Mouse (Mus musculus): ENCODE results near the gene Fkbp2. TPM values are rescaled to one million over a fixed set of nuclear protein-coding genes. Genes with fewer than 3 reads are reported as not detected.

Fkbp2 gene
- polyA plus RNA-seq, 1 experiment from 2014 or later, result 101 TPM

DNA sequence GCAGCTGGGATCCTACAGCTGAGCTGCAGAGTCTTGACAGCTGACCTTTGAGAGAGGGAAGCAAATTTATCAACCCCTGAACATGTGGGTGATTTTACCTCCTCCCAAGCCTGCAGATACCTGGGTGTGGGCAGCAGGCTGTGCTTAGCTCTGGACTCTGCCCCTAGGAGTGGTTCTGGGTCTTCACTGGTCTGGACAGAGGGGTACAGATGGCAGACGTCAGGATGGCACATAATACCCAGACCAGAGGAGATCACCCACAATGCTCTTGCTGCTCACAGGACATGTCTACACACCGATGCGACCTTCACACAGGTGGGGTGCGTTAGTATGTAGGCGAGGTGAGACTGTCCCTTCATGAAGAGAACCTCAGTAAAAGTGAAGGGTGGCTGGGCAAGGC, 30.8 kb downstream of the Fkbp2 start:
- ATAC-seq, result no peak
- Histone ChIP-seq H3K27ac (ENCODE audit: low read length) (no peak overlapping the region), H3K9me3 (ENCODE audit: control insufficient read depth, low read length) (no peaks in the 10 kb centered on the region), H3K36me3 (ENCODE audit: control insufficient read depth, insufficient read depth) (peaks cover 2% of the 10 kb centered on the region; the same call in 1 of the 2 replicates), H3K4me3 (replicated peaks; ENCODE audit: low read length) (no peak overlapping the region), H3K9ac (replicated peaks; ENCODE audit: low read depth, low read length) (0 out of 2 replicates have a peak overlapping the region, but pooled peaks have one; percentile 7), H3K27me3 (replicated peaks; ENCODE audit: control insufficient read depth, insufficient read depth, low read length) (no peaks in the 10 kb centered on the region), H3K4me2 (ENCODE audit: low read length) (no peak overlapping the region), H3K4me1 (replicated peaks; ENCODE audit: control insufficient read depth, insufficient read depth, low read length) (peaks cover 17% of the 10 kb centered on the region)
- 85% methylated on average over 5 of the region's 5 CpGs for WGBS

DNA sequence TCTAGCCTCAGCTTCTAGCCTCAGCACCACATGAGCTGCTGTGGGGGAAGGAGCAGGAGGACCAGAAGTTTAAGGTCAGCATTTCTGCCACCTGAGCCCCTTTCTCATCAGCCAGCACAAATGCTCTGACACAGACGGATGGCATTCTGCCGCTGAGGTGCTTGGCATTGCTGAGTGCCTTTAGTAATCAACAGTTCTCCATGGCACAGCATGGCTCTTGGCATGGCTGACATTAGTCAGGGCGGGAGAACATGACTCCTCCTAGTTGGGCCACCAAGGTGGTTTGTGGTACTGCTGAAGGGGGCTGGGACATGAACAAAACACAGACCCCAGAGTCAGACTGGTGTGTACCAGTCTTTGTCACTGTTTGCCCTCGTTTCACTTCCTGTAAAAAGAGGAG, 32.1 kb downstream of the Fkbp2 start:
- Histone ChIP-seq H3K4me2 (ENCODE audit: low read length) (no peak overlapping the region), H3K4me1 (replicated peaks; ENCODE audit: control insufficient read depth, insufficient read depth, low read length) (peaks cover 17% of the 10 kb centered on the region), H3K9ac (replicated peaks; ENCODE audit: low read depth, low read length) (no peak overlapping the region), H3K9me3 (ENCODE audit: control insufficient read depth, low read length) (no peaks in the 10 kb centered on the region), H3K27ac (ENCODE audit: low read length) (no peak overlapping the region), H3K27me3 (replicated peaks; ENCODE audit: control insufficient read depth, insufficient read depth, low read length) (no peaks in the 10 kb centered on the region), H3K36me3 (ENCODE audit: control insufficient read depth, insufficient read depth) (peaks cover 2% of the 10 kb centered on the region; the same call in 1 of the 2 replicates), H3K4me3 (replicated peaks; ENCODE audit: low read length) (no peak overlapping the region)
- WGBS, result 70% methylated on average over 4 of the region's 4 CpGs
- ATAC-seq, result no peak

DNA sequence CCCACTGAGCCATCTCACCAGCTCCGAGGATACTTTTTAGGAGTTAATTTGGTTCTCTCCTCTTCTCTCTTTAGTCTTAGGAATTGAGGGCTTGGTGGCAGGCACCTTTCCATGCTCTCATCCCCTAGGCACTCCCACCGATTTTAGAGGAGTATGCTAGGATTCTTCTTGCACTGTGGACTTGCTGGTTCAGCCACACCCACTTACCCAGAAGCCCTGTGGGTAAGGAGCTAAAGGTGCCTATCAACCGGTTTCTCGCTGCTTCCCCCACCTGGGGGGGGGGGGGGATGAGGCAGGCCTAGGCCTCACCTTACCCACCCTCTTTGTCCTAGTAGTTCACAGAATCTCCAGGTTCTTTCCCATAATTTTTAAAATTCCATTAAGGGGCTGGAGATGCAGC, 32.6 kb downstream of the Fkbp2 start:
- Histone ChIP-seq H3K4me1 (replicated peaks; ENCODE audit: control insufficient read depth, insufficient read depth, low read length) (peaks cover 17% of the 10 kb centered on the region), H3K4me2 (ENCODE audit: low read length) (no peak overlapping the region), H3K27me3 (replicated peaks; ENCODE audit: control insufficient read depth, insufficient read depth, low read length) (no peaks in the 10 kb centered on the region), H3K4me3 (replicated peaks; ENCODE audit: low read length) (no peak overlapping the region), H3K9me3 (ENCODE audit: control insufficient read depth, low read length) (no peaks in the 10 kb centered on the region), H3K36me3 (ENCODE audit: control insufficient read depth, insufficient read depth) (peaks cover 2% of the 10 kb centered on the region; the same call in 1 of the 2 replicates), H3K9ac (replicated peaks; ENCODE audit: low read depth, low read length) (no peak overlapping the region), H3K27ac (ENCODE audit: low read length) (no peak overlapping the region)
- ATAC-seq, result no peak
- WGBS, result 50% methylated on average over 4 of the region's 4 CpGs

DNA sequence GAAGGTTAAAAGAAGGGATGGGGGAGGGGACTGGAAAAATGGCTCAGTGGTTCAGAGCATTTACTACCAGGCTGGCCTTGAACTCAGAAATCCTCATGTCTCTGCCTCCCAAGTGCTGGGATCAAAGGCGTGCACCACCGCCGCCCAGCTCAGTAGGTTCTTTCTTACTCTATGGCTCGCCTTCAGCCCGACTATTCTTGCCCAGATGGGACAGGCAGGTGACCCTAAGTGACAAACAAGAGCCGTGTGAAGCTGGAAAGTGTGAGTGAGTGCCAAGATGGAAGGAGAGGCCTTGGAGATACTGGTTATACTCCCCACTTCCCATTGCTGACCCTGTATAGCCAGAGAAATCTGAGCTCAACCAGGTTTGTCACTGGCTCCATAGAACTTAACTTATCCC, 36.6 kb downstream of the Fkbp2 start:
- WGBS, result 96% methylated on average over 6 of the region's 6 CpGs
- H3K9me3 ChIP-seq (ENCODE audit: control insufficient read depth, low read length), result no peaks in the 10 kb centered on the region
- H3K27ac ChIP-seq (ENCODE audit: low read length), result no peak overlapping the region
- H3K4me1 ChIP-seq (replicated peaks; ENCODE audit: control insufficient read depth, insufficient read depth, low read length), result peaks cover 31% of the 10 kb centered on the region
- no peak overlapping the region for H3K9ac ChIP-seq (replicated peaks; ENCODE audit: low read depth, low read length)
- H3K36me3 ChIP-seq (ENCODE audit: control insufficient read depth, insufficient read depth), result peaks cover 2% of the 10 kb centered on the region; the same call in 1 of the 2 replicates
- no peak overlapping the region for H3K4me3 ChIP-seq (replicated peaks; ENCODE audit: low read length)
- H3K4me2 ChIP-seq (ENCODE audit: low read length), result no peak overlapping the region
- no peaks in the 10 kb centered on the region for H3K27me3 ChIP-seq (replicated peaks; ENCODE audit: control insufficient read depth, insufficient read depth, low read length)
- no peak for ATAC-seq

DNA sequence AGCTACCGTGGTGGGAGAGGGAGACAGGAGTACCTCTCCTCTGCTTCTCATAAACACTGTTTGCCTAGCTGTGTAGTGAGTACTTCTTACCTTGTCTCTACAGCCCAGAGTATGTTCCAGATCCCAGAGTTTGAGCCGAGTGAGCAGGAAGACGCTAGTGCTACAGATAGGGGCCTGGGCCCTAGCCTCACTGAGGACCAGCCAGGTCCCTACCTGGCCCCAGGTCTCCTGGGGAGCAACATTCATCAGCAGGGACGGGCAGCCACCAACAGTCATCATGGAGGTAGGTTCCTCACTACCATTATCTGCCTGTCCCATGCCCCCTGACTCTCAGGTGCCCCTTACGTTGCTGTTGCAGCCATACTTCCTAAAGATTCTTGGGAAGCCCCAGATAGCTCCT, 37.5 kb downstream of the Fkbp2 start:
- H3K4me3 ChIP-seq (replicated peaks; ENCODE audit: low read length), result peak overlapping the region; percentile 98
- ATAC-seq, result no peak
- H3K27me3 ChIP-seq (replicated peaks; ENCODE audit: control insufficient read depth, insufficient read depth, low read length), result no peaks in the 10 kb centered on the region
- H3K36me3 ChIP-seq (ENCODE audit: control insufficient read depth, insufficient read depth), result peaks cover 2% of the 10 kb centered on the region; the same call in 1 of the 2 replicates
- H3K4me2 ChIP-seq (ENCODE audit: low read length), result peak overlapping the region; percentile 88
- peak overlapping the region; percentile 97 for H3K27ac ChIP-seq (ENCODE audit: low read length)
- H3K4me1 ChIP-seq (replicated peaks; ENCODE audit: control insufficient read depth, insufficient read depth, low read length), result peaks cover 34% of the 10 kb centered on the region
- WGBS, result 23% methylated on average over 5 of the region's 5 CpGs
- H3K9ac ChIP-seq (replicated peaks; ENCODE audit: low read depth, low read length), result peak overlapping the region; percentile 99
- no peaks in the 10 kb centered on the region for H3K9me3 ChIP-seq (ENCODE audit: control insufficient read depth, low read length)

DNA sequence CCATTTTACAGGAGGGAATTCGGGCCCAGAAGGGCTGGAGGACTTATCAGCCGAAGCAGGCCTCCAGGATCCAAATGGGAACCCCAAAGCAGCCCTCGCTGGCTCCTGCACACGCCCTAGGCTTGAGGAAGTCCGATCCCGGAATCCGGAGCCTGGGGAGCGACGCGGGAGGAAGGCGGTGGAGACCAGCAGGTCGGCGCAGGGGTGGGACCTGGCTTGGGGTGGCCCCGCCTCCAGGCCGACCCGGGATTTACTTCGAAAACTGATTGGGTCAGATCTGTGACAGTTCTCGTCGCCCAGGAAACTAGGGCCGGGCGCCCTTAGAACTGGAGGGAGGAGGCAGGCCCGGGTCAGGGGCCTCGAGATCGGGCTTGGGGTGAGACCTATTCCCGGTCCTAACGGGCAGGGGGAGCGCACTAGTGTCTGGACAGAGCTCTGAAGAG, 38.0 kb downstream of the Fkbp2 start, which contains the start of gene Gpr137:
Gene Gpr137 (minus strand): TSS at position 232 of the 443 bp plus-strand sequence.
- WGBS, result under 1% methylated on average over 27 of the region's 27 CpGs
- Histone ChIP-seq H3K27ac (ENCODE audit: low read length) (peak within 1 kb of the TSS; percentile 97), H3K9me3 (ENCODE audit: control insufficient read depth, low read length) (no peaks in the 10 kb centered on the region), H3K9ac (replicated peaks; ENCODE audit: low read depth, low read length) (peak within 1 kb of the TSS; percentile 99), H3K4me2 (ENCODE audit: low read length) (peak within 1 kb of the TSS; percentile 99), H3K4me3 (replicated peaks; ENCODE audit: low read length) (peak within 1 kb of the TSS; percentile 98), H3K27me3 (replicated peaks; ENCODE audit: control insufficient read depth, insufficient read depth, low read length) (no peaks in the 10 kb centered on the region), H3K36me3 (ENCODE audit: control insufficient read depth, insufficient read depth) (peaks cover 2% of the 10 kb centered on the region; the same call in 1 of the 2 replicates), H3K4me1 (replicated peaks; ENCODE audit: control insufficient read depth, insufficient read depth, low read length) (peaks cover 34% of the 10 kb centered on the region)
- ATAC-seq, result peak; percentile 87

DNA sequence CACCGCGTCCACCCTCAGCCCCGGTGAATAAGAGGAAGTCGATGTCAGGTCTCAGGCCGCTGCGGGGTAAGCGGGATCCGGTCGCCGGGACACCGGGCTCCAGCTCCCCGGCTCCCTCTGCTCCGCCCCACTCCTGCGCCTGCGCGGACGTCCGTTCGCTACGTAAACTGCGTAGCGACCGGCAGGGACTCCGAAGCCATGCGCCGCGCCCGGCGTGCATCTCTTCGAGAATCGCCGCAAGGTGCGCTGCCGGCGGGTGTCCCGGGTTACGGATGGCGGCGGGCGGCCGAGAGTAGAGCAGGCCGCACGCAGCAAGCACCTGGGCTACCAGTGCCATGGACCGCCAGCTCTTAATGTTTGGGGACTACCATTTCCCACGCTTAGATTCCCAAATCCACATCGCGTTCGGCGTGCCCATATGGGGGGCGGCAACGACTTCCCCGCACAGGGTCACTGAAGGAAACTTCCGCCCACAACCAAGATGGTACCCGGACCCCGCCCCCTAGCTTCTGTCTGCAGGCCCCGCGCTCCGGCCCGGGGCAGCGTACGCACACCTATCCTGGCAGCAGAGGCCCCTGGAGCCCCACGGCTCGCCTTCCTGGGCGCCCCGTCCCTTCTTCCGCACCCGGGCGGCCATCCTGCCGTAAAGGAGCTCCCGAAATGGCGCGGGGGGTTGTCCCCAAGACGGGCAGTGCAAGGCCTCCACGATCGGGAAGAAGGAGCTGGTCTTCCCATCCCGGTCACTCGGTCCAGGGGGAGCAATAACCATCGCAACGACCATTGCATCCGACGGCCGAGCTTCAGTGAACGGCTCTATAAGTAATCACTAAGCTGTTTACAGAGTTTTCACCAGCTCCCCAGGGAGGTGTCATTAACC, 38.7 kb downstream of the Fkbp2 start, which contains the start of gene Bad:
Gene Bad (plus strand): TSS at position 490 of the 877 bp plus-strand sequence.
- H3K4me3 ChIP-seq (replicated peaks; ENCODE audit: low read length), result peak within 1 kb of the TSS; percentile 98
- H3K9ac ChIP-seq (replicated peaks; ENCODE audit: low read depth, low read length), result peak within 1 kb of the TSS; percentile 99
- H3K4me2 ChIP-seq (ENCODE audit: low read length), result peak within 1 kb of the TSS; percentile 99
- H3K4me1 ChIP-seq (replicated peaks; ENCODE audit: control insufficient read depth, insufficient read depth, low read length), result peaks cover 34% of the 10 kb centered on the region
- peak within 1 kb of the TSS; percentile 97 for H3K27ac ChIP-seq (ENCODE audit: low read length)
- no peaks in the 10 kb centered on the region for H3K27me3 ChIP-seq (replicated peaks; ENCODE audit: control insufficient read depth, insufficient read depth, low read length)
- ATAC-seq, result peak; percentile 84
- peaks cover 2% of the 10 kb centered on the region; the same call in 1 of the 2 replicates for H3K36me3 ChIP-seq (ENCODE audit: control insufficient read depth, insufficient read depth)
- WGBS, result under 1% methylated on average over 83 of the region's 83 CpGs
- H3K9me3 ChIP-seq (ENCODE audit: control insufficient read depth, low read length), result no peaks in the 10 kb centered on the region

DNA sequence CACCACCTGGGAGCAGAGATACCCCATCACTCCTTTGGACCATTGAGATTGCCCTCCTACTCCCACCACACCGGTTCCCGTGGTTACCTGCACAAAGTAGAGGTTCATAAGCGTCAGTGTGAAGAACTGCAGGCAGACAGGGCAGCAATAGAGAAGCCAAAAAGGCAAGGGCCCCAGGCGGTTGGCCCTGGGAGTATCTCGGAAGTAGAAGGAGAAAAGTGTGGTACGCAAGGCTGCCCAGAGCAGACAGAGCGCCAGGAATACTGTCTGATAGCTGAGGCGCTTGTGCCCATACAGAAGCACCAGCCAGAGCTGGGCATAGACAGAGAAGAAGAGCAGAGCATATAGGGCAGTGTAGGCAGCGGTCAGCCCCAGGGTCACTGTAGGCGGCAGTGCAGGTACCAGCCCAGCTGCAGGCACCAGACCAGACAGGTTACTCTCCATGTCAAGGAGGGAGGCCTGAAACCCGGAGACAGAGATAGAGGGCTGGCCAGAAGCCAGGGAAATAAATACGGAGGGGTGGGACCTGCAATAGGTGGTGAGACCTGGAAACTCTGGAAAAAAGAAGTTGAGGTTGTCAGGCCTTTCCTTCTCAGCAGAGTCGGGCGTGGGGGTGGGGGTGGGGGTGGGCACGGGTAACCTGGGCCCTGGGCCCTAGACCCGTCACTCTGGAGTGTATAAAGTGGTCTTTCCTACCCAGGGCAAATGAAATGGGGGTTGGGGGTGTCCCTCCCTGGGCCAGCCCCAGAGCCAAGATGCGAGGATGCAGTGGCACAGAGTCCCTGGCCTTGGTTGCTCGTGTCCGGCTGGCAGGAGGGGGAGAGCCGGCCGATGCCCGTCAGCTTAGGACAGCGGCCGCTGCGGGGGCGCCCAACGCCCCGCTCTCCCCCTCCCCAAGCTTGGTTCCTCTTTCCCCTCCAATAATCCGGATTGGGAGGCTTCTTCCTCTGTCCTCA, 39.6 kb downstream of the Fkbp2 start:
- H3K9me3 ChIP-seq (ENCODE audit: control insufficient read depth, low read length), result no peaks in the 10 kb centered on the region
- peak overlapping the region; percentile 99 for H3K9ac ChIP-seq (replicated peaks; ENCODE audit: low read depth, low read length)
- no peaks in the 10 kb centered on the region for H3K36me3 ChIP-seq (ENCODE audit: control insufficient read depth, insufficient read depth)
- H3K27me3 ChIP-seq (replicated peaks; ENCODE audit: control insufficient read depth, insufficient read depth, low read length), result peaks cover 7% of the 10 kb centered on the region
- ATAC-seq, result peak; percentile 2; the same call in 1 of the 2 replicates
- 18% methylated on average over 29 of the region's 29 CpGs for WGBS
- H3K4me2 ChIP-seq (ENCODE audit: low read length), result peak overlapping the region; percentile 99
- peak overlapping the region; percentile 98 for H3K4me3 ChIP-seq (replicated peaks; ENCODE audit: low read length)
- peaks cover 34% of the 10 kb centered on the region for H3K4me1 ChIP-seq (replicated peaks; ENCODE audit: control insufficient read depth, insufficient read depth, low read length)
- no peak overlapping the region; the same call in 1 of the 2 replicates for H3K27ac ChIP-seq (ENCODE audit: low read length)

Measured in forebrain, embryonic 16.5 days (tissue).